Mouse (Mus musculus) megakaryocyte, embryonic 14.5 days (primary cell): ENCODE results near the gene Srrm4. TPM values are rescaled to one million over a fixed set of nuclear protein-coding genes. Genes with fewer than 3 reads are reported as not detected.

ENCODE experiments used
- H3K27me3 ChIP-seq: replicated peaks from 2 replicates; pipeline ENCODE3; 2012; ENCODE audit warnings: inconsistent platforms
- H3K36me3 ChIP-seq: replicated peaks from 2 replicates; pipeline ENCODE3; 2012; ENCODE audit warnings: low read length, inconsistent platforms, mixed read lengths
- H3K4me1 ChIP-seq: 2 replicates; pipeline ENCODE4 v1.6.1; 2012; ENCODE audit warnings: inconsistent platforms
- H3K4me3 ChIP-seq: replicated peaks from 2 replicates; pipeline ENCODE3; 2012; ENCODE audit warnings: moderate library complexity, mild to moderate bottlenecking, inconsistent platforms
- H3K9me3 ChIP-seq: 2 replicates; pipeline ENCODE4 v1.6.1; 2012; ENCODE audit warnings: inconsistent platforms
- FLI1 ChIP-seq: IDR thresholded peaks from 2 replicates; pipeline ENCODE4 v1.6.1; 2012; ENCODE audit warnings: low read length, inconsistent platforms, mixed read lengths
- GATA1 ChIP-seq: IDR thresholded peaks from 3 replicates; pipeline ENCODE4 v1.6.1; 2012; ENCODE audit warnings: mixed read lengths, low read length, inconsistent platforms, borderline replicate concordance
- polyA plus RNA-seq: library from polyadenylated mRNA; stranded (reverse); fragments of >175 nt; gene quantifications from 2 replicates; pipeline ENCODE4 v1.2.3, GENCODE M21; 2012; ENCODE audit warnings: low replicate concordance; ENCODE audit not compliant: insufficient read depth

The Srrm4 gene
- polyA plus RNA-seq, 1 experiment = not detected

GRCm38 (mm10) chr5:116492726-116493125 lies 98.9 kb downstream of the Srrm4 start:
- Histone ChIP-seq H3K9me3 (peaks cover 72% of the 10 kb centered on the region), H3K4me3 (no peak overlapping the region), H3K27me3 (no peaks in the 10 kb centered on the region), H3K36me3 (no peaks in the 10 kb centered on the region), H3K4me1 (no peaks in the 10 kb centered on the region)
- no peak for TF ChIP-seq GATA1
- TF ChIP-seq FLI1 = no peak

GRCm38 (mm10) chr5:116491794-116492420 lies 99.7 kb downstream of the Srrm4 start:
- H3K27me3 ChIP-seq = no peaks in the 10 kb centered on the region
- peak overlapping the region; percentile 70 for H3K4me3 ChIP-seq
- no peaks in the 10 kb centered on the region for H3K36me3 ChIP-seq
- no peaks in the 10 kb centered on the region for H3K4me1 ChIP-seq
- peaks cover 66% of the 10 kb centered on the region for H3K9me3 ChIP-seq
- TF ChIP-seq GATA1 (no peak), FLI1 (no peak)

- no peaks in the 10 kb centered on the region for H3K27me3 ChIP-seq
- peaks cover 57% of the 10 kb centered on the region for H3K9me3 ChIP-seq
- H3K36me3 ChIP-seq = no peaks in the 10 kb centered on the region
- no peaks in the 10 kb centered on the region for H3K4me1 ChIP-seq
- TF ChIP-seq GATA1 (no peak), FLI1 (no peak)
- no peak overlapping the region for H3K4me3 ChIP-seq
Measured at GRCm38 (mm10) chr5:116490826-116491225, 100.8 kb downstream of the Srrm4 start.

- H3K36me3 ChIP-seq = no peaks in the 10 kb centered on the region
- H3K4me1 ChIP-seq = no peaks in the 10 kb centered on the region
- no peak overlapping the region for H3K4me3 ChIP-seq
- no peaks in the 10 kb centered on the region for H3K27me3 ChIP-seq
- TF ChIP-seq FLI1 = no peak
- no peak for TF ChIP-seq GATA1
- H3K9me3 ChIP-seq = peaks cover 50% of the 10 kb centered on the region
Measured at GRCm38 (mm10) chr5:116489621-116490020, 102.0 kb downstream of the Srrm4 start.

- no peak for TF ChIP-seq FLI1
- TF ChIP-seq GATA1 = no peak
- H3K36me3 ChIP-seq = no peaks in the 10 kb centered on the region
- no peaks in the 10 kb centered on the region for H3K4me1 ChIP-seq
- H3K27me3 ChIP-seq = no peaks in the 10 kb centered on the region
- no peak overlapping the region for H3K4me3 ChIP-seq
- H3K9me3 ChIP-seq = peaks cover 19% of the 10 kb centered on the region
Measured at GRCm38 (mm10) chr5:116486135-116486534, 105.5 kb downstream of the Srrm4 start.

GRCm38 (mm10) chr5:116485069-116485468 lies 106.5 kb downstream of the Srrm4 start:
- Histone ChIP-seq H3K36me3 (no peaks in the 10 kb centered on the region), H3K4me1 (no peaks in the 10 kb centered on the region), H3K9me3 (peaks cover 14% of the 10 kb centered on the region; the same call in 1 of the 2 replicates), H3K4me3 (no peak overlapping the region), H3K27me3 (no peaks in the 10 kb centered on the region)
- TF ChIP-seq GATA1 (no peak), FLI1 (no peak)

- H3K36me3 ChIP-seq = no peaks in the 10 kb centered on the region
- no peaks in the 10 kb centered on the region for H3K4me1 ChIP-seq
- no peaks in the 10 kb centered on the region for H3K27me3 ChIP-seq
- H3K9me3 ChIP-seq = peaks cover 10% of the 10 kb centered on the region; the same call in 1 of the 2 replicates
- no peak overlapping the region for H3K4me3 ChIP-seq
- TF ChIP-seq GATA1 (no peak), FLI1 (no peak)
Measured at GRCm38 (mm10) chr5:116484236-116484635, 107.4 kb downstream of the Srrm4 start.

- H3K36me3 ChIP-seq = no peaks in the 10 kb centered on the region
- TF ChIP-seq GATA1 = no peak
- no peak for TF ChIP-seq FLI1
- no peaks in the 10 kb centered on the region for H3K9me3 ChIP-seq
- no peaks in the 10 kb centered on the region for H3K27me3 ChIP-seq
- no peak overlapping the region for H3K4me3 ChIP-seq
- H3K4me1 ChIP-seq = no peaks in the 10 kb centered on the region
Measured at GRCm38 (mm10) chr5:116478607-116479371, 112.8 kb downstream of the Srrm4 start.

- TF ChIP-seq GATA1 = no peak
- TF ChIP-seq FLI1 = no peak
- Histone ChIP-seq H3K4me3 (no peak overlapping the region), H3K4me1 (no peaks in the 10 kb centered on the region), H3K27me3 (no peaks in the 10 kb centered on the region), H3K9me3 (no peaks in the 10 kb centered on the region), H3K36me3 (no peaks in the 10 kb centered on the region)
Measured at GRCm38 (mm10) chr5:116476006-116476405, 115.6 kb downstream of the Srrm4 start.

GRCm38 (mm10) chr5:116461354-116462042 lies 130.1 kb downstream of the Srrm4 start:
- Histone ChIP-seq H3K4me1 (no peaks in the 10 kb centered on the region), H3K4me3 (no peak overlapping the region), H3K27me3 (no peaks in the 10 kb centered on the region), H3K36me3 (no peaks in the 10 kb centered on the region), H3K9me3 (peaks cover 58% of the 10 kb centered on the region)
- TF ChIP-seq FLI1 = no peak
- TF ChIP-seq GATA1 = no peak
